Mouse (Mus musculus): Measurements from ENCODE around the gene Anks6. TPM values are rescaled to one million over a fixed set of nuclear protein-coding genes. Genes with fewer than 3 reads are reported as not detected.

Gene Anks6
- polyA plus RNA-seq, 2 experiments from 2014 or later, result not detected

DNA sequence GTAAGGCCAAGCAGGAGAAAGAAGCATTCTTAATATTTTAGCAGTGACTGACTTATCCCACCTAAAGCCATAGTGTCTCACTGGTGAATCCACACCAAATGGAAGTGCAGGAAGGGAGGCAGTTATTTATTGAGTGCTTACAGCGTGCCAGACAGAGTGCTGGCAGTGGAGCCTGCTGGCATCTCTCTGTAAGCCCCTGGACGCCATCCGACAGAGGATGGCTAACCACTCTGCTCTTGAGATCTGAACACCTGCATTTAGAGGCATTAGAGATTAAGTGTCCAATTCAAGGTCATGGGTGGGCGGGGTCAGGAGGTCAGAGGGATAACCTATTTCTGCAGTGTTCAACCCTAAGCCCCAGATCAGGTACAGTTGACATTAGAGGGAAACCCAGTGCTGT lies 68.4 kb downstream of the Anks6 start:
- no peak for ATAC-seq

DNA sequence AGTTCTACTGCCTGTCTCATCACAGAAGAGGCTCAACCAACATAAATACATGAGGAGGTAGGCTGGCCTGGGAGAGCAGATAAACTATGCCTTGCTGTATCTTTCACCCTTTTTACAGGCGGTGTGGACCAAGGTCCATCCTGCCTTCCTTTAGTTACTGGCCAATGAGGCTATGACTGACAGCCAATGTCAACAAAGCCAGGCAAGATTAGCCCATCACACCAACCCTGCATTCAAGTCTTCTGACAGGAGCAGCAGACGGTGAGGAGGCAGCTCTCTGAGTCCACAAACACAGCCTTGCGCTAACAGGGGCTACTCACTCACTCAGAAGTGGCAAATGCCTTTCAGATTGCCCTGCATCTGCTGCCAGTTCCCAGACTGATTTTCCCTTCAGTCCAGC lies 69.0 kb downstream of the Anks6 start:
- no peak for ATAC-seq

DNA sequence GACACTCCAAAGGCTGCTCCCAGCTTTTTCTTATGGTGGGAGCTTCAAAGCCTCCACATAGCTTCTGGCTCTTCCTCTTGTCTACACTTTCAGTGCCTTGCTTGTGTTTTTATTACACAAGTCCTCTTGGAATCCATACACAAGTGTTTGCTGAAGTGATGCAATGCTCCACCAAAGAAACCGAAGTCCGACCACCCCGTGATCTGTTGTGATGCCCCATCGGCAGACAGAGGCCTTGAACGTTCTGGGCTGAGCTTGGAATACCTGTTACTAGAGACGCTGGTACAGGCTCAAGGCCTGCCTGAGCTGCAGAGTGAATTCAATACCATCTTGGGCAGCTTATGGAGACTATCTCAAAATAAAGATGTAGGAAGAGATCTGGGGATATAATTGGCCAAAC lies 69.4 kb downstream of the Anks6 start:
- no peak for ATAC-seq

DNA sequence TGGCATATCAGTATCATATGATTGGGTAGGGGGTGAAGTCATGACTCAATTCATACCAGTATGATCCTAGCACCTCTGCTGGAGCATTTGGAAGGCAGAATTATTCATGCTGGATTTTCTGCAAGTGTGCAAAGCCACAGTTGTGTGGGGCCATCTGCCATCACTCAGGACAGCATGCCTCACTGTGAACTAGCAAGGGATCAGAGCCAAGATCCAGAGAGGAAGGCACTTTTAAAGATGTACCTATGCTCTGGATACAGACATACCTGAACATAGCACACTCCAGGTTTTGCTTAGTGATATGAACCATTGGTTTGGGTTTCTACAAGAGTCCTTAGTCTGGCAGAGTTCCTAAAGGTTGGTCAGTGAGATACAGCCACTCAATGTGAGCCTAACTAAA lies 71.2 kb downstream of the Anks6 start:
- ATAC-seq, result no peak

DNA sequence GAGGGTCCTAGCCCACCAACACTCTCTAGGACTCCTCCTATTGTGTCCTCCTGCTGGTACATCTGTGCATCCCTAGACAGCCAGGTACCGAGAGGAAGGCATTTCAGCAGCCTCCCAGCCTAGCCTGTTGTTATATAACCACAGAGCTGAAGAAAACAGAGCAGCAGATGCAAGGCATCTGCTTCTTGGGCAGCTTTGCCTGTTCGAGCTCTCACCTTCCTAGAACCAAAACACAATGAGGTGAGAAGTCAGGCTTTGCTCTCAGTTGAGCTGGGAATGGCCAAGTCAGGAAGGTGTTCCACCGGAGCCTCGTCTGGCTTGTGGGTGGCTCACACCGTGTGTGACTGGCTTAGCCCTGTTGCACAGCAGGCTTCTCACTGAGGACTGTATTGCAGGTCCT lies 74.3 kb downstream of the Anks6 start:
- ATAC-seq, result no peak

DNA sequence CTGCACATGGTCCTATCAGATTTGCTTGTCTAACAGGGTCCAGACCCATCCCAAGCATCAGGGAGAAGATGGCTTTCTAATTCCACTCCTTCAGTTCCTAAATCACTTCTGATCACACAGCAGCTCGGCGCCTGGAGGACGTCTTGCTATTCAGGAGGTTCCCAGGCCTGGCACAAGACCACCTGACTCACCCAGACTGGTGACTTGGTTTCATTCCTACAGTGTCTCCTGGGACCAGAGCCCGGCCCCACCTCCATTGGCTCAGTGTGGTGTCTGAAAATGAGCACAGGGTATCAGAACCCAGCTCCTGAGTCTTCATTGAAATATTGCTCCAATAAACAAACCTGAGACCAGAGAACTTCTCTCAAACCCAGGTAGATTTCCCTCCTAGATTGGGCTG lies 75.1 kb downstream of the Anks6 start:
- no peak for ATAC-seq

DNA sequence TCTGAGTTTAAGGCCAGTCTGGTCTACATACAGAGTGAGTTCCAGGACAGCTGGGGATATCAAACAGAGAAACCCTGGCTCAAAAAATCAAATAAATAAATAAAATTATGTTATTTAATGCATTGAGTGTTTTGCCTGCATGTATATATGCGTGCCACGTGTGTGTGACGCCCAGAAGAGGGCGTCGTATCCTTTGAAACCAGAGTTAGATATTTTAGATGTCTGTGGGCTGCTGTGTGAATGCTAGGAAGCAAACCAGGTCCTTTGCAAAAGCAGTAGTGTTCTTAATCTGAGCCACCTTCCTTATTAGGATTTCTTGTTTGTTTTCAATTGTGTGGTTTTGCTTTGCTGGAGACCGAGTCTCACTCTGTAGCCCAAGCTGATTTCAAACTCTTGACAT lies 78.9 kb downstream of the Anks6 start:
- no peak for ATAC-seq

DNA sequence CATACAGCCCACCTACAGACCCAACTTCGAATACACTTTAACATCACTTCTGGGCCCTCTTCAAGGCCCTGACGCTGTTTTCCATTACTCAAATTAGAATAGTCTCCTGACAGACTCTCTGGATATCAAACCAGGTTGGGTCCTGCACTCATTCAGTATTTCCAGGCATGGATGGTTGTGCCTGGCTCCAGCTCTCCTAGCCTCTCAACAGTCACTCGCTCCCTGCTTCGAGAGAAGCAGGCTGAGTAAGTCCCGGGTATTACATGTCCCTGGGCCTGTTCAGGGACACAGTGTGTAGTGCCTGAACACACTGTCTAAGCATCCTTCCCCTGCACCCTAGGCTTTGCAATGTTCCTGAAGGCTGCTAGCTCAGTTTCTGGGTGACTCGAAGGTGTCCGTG lies 80.1 kb downstream of the Anks6 start:
- no peak for ATAC-seq

DNA sequence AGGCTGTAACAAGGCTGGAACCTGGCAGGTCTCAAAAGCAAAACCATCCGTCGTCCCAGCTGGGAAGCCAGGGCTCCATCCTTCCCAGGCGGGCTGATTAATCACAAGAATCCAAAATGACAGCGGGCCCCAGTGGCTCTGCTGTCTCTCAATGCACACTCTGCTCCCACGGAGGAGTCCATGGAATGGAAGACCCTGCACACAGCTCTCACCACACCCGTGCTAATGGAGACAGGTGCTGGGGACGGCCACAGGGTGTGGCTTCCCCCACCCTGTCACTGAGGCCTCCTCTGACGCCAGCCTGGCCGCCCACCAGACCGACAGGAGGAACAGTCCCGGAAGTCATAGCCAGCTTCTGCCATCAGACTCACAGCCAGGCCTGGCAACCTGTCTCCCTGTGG lies 80.6 kb downstream of the Anks6 start:
- ATAC-seq, result no peak

DNA sequence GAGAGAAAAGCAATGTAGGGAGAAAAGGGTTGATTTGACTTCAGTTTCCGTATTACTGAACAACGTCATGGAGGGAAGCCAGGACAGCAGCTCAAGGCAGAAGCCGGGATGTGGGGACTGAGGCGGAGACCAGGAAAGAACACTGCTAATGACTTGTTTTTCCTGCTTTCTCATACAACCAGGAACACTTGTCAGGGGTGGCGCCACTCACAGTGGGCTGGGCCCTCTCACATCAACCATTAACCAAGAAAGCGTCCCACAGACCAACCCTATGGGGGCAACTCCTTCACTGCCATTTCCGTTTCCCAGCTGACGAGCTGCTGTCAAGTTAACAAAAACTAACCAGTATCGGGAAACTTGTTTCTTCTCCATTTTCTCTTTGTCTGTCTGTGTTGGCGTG lies 83.9 kb downstream of the Anks6 start:
- no peak for ATAC-seq

DNA sequence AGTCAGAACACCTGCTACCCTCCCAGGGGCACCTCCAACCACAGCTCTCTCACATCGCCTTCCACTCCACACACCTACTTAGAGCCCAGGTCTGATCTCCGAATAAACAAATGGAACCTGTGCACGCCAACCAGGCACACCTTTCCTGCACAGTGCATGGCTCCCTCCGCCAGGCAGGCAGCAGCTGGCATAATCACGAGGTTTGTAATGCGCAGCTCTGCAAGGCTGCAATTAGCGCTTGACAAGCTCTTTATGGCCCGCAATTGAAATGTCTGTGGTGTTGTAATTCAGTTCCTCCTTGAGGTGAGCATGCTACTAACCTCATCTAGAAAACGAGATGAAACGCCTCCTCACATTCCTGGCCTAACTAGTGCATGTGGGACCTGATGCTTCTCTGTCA lies 89.2 kb downstream of the Anks6 start:
- ATAC-seq, result no peak

DNA sequence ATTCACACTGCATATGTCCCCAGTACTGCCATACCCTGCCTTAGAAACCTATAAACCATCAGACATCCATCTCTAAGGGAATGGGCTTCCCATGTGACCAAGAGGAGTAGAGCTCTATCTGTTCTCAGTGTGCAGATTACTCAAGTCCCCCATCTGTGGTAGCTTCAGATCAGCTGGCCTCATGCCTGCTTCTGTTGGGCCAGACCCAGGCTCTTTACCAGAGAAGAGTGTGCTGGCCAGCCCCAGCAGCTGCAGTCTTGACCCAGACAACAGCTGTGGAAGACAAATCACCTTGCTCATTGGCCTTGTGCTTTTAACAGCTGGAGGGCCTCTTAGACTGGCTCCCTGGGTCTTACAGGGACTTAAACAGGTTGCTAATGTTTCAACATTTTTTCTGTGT lies 90.7 kb downstream of the Anks6 start:
- no peak for ATAC-seq

Other genes with a start within 250 kb of the Anks6 start
- under 1 TPM in 1 of 2 experiments, not detected in 1; 0.32 TPM for gene Gabbr2, start 65.6 kb downstream of the Anks6 start, polyA plus RNA-seq (2017; shearing (Covaris generic))
- gene Galnt12, start 34.5 kb upstream of the Anks6 start, polyA plus RNA-seq (2017; shearing (Covaris generic)), result 1 to 10 TPM; 5.3 to 8.7 TPM
- 1 to 10 TPM; 3.2 to 3.9 TPM for gene Col15a1, start 150.7 kb upstream of the Anks6 start, polyA plus RNA-seq (2017; shearing (Covaris generic))